Mouse (Mus musculus): ENCODE results near the gene Gorasp1.

DNA sequence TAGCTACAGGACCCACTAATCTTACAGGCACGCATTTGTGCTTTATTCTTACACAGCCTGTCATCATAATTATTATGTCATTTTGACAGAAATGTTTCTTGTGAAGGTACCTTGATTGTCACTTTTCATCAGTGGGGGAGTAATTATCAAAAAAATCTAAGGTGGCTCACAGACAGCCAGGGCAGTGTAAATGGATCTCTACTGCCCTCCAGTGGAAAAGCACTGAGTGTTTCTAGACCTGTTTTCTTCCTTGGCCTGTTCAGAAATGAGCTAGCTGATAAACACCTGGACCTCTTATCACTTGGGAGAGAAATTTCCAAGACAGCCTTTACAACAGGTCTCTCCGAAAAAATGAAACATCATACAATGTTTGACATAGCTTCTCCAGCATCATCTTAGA, 46.7 kb downstream of the Gorasp1 start:
- TF ChIP-seq CTCF (IDR thresholded peaks at IDR 0.05; ENCODE audit: extremely low read depth, insufficient read depth, insufficient read length, insufficient replicate concordance) (peak; percentile 28; the same call in 1 of the 2 replicates), POLR2A (IDR thresholded peaks at IDR 0.05; ENCODE audit: low read depth, low read length) (no peak)
